Mouse (Mus musculus) hindbrain, embryonic 11.5 days (tissue): Measurements from ENCODE around the gene Spns2. TPM values are rescaled to one million over a fixed set of nuclear protein-coding genes. Genes with fewer than 3 reads are reported as not detected.

ENCODE experiments used
- ATAC-seq: fragments of 200-750 bp; cut with Nextera tagmentation; 2 replicates; pipeline ENCODE4 v1.8.0; 2017; ENCODE audit warnings: mild to moderate bottlenecking, moderate TSS enrichment, moderate library complexity; ENCODE audit not compliant: low FRiP score
- DNase-seq: peaks from one replicate; pipeline ENCODE4 v3.0.0-alpha.2; 2015; ENCODE audit warnings: low spot score
- H3K27ac ChIP-seq: fragments of 300-500 bp; sonication (generic); 2 replicates; pipeline ENCODE4 v1.5.1; 2014; ENCODE audit warnings: mild to moderate bottlenecking, low read depth, low read length
- H3K27me3 ChIP-seq: fragments of 300-500 bp; sonication (generic); 2 replicates; pipeline ENCODE4 v1.6.1; 2014; ENCODE audit warnings: mild to moderate bottlenecking, low read length, moderate library complexity, mixed read lengths; ENCODE audit not compliant: control insufficient read depth, insufficient read depth
- H3K36me3 ChIP-seq: fragments of 300-500 bp; sonication (generic); 2 replicates; pipeline ENCODE4 v1.6.1; 2014; ENCODE audit warnings: mild to moderate bottlenecking, low read length, moderate library complexity, mixed read lengths; ENCODE audit not compliant: control insufficient read depth, insufficient read depth
- H3K4me1 ChIP-seq: fragments of 300-500 bp; sonication (generic); replicated peaks from 2 replicates; pipeline ENCODE4 v1.6.1; 2014; ENCODE audit warnings: low read length, mixed read lengths; ENCODE audit not compliant: control insufficient read depth, insufficient read depth
- H3K4me2 ChIP-seq: fragments of 300-500 bp; sonication (generic); replicated peaks from 2 replicates; pipeline ENCODE4 v1.6.1; 2014; ENCODE audit warnings: mild to moderate bottlenecking, low read depth, low read length
- H3K4me3 ChIP-seq: fragments of 300-500 bp; sonication (generic); 2 replicates; pipeline ENCODE4 v1.5.1; 2014; ENCODE audit warnings: low read depth, low read length
- H3K9ac ChIP-seq: fragments of 300-500 bp; sonication (generic); 2 replicates; pipeline ENCODE4 v1.6.1; 2014; ENCODE audit warnings: low read depth, low read length
- H3K9me3 ChIP-seq: fragments of 300-500 bp; sonication (generic); 2 replicates; pipeline ENCODE4 v1.6.1; 2016; ENCODE audit warnings: low read length; ENCODE audit not compliant: control insufficient read depth
- WGBS: fragments of 180-500 bp; shearing (Covaris S2); extraction: QIAGEN DNeasy Blood & Tissue Kit; methylation state at CpG from one replicate; pipeline ENCODE4 v1.1.7; 2014; 5-methylcytosine and 5-hydroxymethylcytosine counted together
- polyA plus RNA-seq: library from polyadenylated mRNA; unstranded; fragments of >200 nt; fragmentation: Nextera tagmentation; extraction: Ambion mirVana; gene quantifications from 2 replicates; pipeline ENCODE4 v1.2.1, GENCODE M21; 2014

Gene Spns2
- polyA plus RNA-seq, 1 experiment from 2014 or later, result 5.3 TPM

- Histone ChIP-seq H3K27me3 (no peaks in the 10 kb centered on the region), H3K9ac (no peak overlapping the region), H3K27ac (no peak overlapping the region), H3K36me3 (no peaks in the 10 kb centered on the region), H3K4me1 (no peaks in the 10 kb centered on the region; the same call in none of the 2 replicates), H3K4me3 (no peak overlapping the region), H3K9me3 (no peaks in the 10 kb centered on the region), H3K4me2 (no peak overlapping the region)
- WGBS, result 73% methylated on average over 3 of the region's 3 CpGs
- ATAC-seq (no peak), DNase-seq (no peak)
Observed at GRCm38 (mm10) chr11:72474926-72475325, 14.8 kb downstream of the Spns2 start.

- H3K9ac ChIP-seq, result no peak overlapping the region
- H3K4me2 ChIP-seq, result no peak overlapping the region
- no peaks in the 10 kb centered on the region for H3K36me3 ChIP-seq
- no peak for ATAC-seq
- no peak overlapping the region for H3K27ac ChIP-seq
- no peak overlapping the region for H3K4me3 ChIP-seq
- DNase-seq, result no peak
- no peaks in the 10 kb centered on the region for H3K27me3 ChIP-seq
- 95% methylated on average over 4 of the region's 4 CpGs for WGBS
- no peaks in the 10 kb centered on the region for H3K9me3 ChIP-seq
- peaks cover under 1% of the 10 kb centered on the region for H3K4me1 ChIP-seq
Observed at GRCm38 (mm10) chr11:72473540-72473939, 16.2 kb downstream of the Spns2 start.

- WGBS, result 85% methylated on average over 6 of the region's 6 CpGs
- Histone ChIP-seq H3K9me3 (no peaks in the 10 kb centered on the region), H3K4me1 (peaks cover 4% of the 10 kb centered on the region), H3K4me2 (no peak overlapping the region), H3K9ac (no peak overlapping the region), H3K27ac (no peak overlapping the region), H3K4me3 (no peak overlapping the region), H3K27me3 (no peaks in the 10 kb centered on the region), H3K36me3 (no peaks in the 10 kb centered on the region)
- ATAC-seq, result no peak
- DNase-seq, result no peak
Observed at GRCm38 (mm10) chr11:72471381-72471780, 18.3 kb downstream of the Spns2 start.

- Histone ChIP-seq H3K4me2 (no peak overlapping the region), H3K9ac (no peak overlapping the region), H3K4me1 (peaks cover 9% of the 10 kb centered on the region), H3K4me3 (no peak overlapping the region), H3K27me3 (no peaks in the 10 kb centered on the region), H3K27ac (no peak overlapping the region), H3K36me3 (no peaks in the 10 kb centered on the region), H3K9me3 (no peaks in the 10 kb centered on the region)
- 71% methylated on average over 4 of the region's 4 CpGs for WGBS
- DNase-seq (no peak), ATAC-seq (no peak)
Observed at GRCm38 (mm10) chr11:72470004-72470403, 19.7 kb downstream of the Spns2 start.

- 27% methylated on average over 5 of the region's 5 CpGs for WGBS
- ATAC-seq, result peak; percentile 43
Observed at GRCm38 (mm10) chr11:72469217-72469616, 20.5 kb downstream of the Spns2 start.

GRCm38 (mm10) chr11:72468525-72468924 is 21.2 kb downstream of the Spns2 start:
- Histone ChIP-seq H3K4me1 (peaks cover 9% of the 10 kb centered on the region), H3K36me3 (no peaks in the 10 kb centered on the region), H3K9ac (no peak overlapping the region), H3K4me3 (no peak overlapping the region), H3K4me2 (no peak overlapping the region), H3K27ac (peak overlapping the region; percentile 13; the same call in 1 of the 2 replicates), H3K9me3 (no peaks in the 10 kb centered on the region), H3K27me3 (no peaks in the 10 kb centered on the region)
- DNase-seq, result no peak
- ATAC-seq, result no peak
- 76% methylated on average over 5 of the region's 5 CpGs for WGBS

More at GRCm38 (mm10) chr11:72469217-72469616, 20.5 kb downstream of the Spns2 start:
- Histone ChIP-seq H3K4me2 (no peak overlapping the region), H3K27me3 (no peaks in the 10 kb centered on the region), H3K4me3 (no peak overlapping the region), H3K4me1 (peaks cover 9% of the 10 kb centered on the region), H3K9ac (peak overlapping the region; percentile 15; the same call in 1 of the 2 replicates), H3K9me3 (no peaks in the 10 kb centered on the region), H3K36me3 (no peaks in the 10 kb centered on the region), H3K27ac (0 out of 2 replicates have a peak overlapping the region, but pooled peaks have one; percentile 13)
- DNase-seq, result no peak

GRCm38 (mm10) chr11:72466694-72467507 is 22.8 kb downstream of the Spns2 start:
- Histone ChIP-seq H3K27me3 (no peaks in the 10 kb centered on the region), H3K4me1 (peaks cover 9% of the 10 kb centered on the region), H3K9me3 (no peaks in the 10 kb centered on the region), H3K9ac (0 out of 2 replicates have a peak overlapping the region, but pooled peaks have one; percentile 15), H3K36me3 (no peaks in the 10 kb centered on the region), H3K27ac (no peak overlapping the region; the same call in 1 of the 2 replicates), H3K4me2 (no peak overlapping the region), H3K4me3 (no peak overlapping the region)
- 57% methylated on average over 11 of the region's 11 CpGs for WGBS
- no peak for DNase-seq
- ATAC-seq, result no peak

GRCm38 (mm10) chr11:72465978-72466693 is 23.6 kb downstream of the Spns2 start:
- Histone ChIP-seq H3K4me2 (no peak overlapping the region), H3K4me1 (peaks cover 9% of the 10 kb centered on the region), H3K4me3 (no peak overlapping the region), H3K27me3 (no peaks in the 10 kb centered on the region), H3K9ac (no peak overlapping the region), H3K36me3 (no peaks in the 10 kb centered on the region), H3K27ac (no peak overlapping the region; the same call in 1 of the 2 replicates), H3K9me3 (no peaks in the 10 kb centered on the region)
- no peak for ATAC-seq
- no peak for DNase-seq
- WGBS, result 65% methylated on average over 11 of the region's 11 CpGs
